Mouse (Mus musculus): ENCODE data around the gene Pccb. TPM values are rescaled to one million over a fixed set of nuclear protein-coding genes. Genes with fewer than 3 reads are reported as not detected.

Pccb gene
- polyA plus RNA-seq, 1 experiment from 2014 or later = 19.1 TPM

- no peak overlapping the region for H3K4me2 ChIP-seq (replicated peaks)
- 92% methylated on average over 4 of the region's 4 CpGs for WGBS
- H3K36me3 ChIP-seq = peaks cover 4% of the 10 kb centered on the region; the same call in 1 of the 2 replicates
- no peak overlapping the region for H3K4me3 ChIP-seq
- H3K27ac ChIP-seq (replicated peaks) = no peak overlapping the region
- no peaks in the 10 kb centered on the region for H3K27me3 ChIP-seq
- no peak for ATAC-seq (ENCODE audit: low FRiP score, low read depth)
- no peak overlapping the region for H3K9ac ChIP-seq (replicated peaks)
- H3K9me3 ChIP-seq = peaks cover 4% of the 10 kb centered on the region; the same call in 1 of the 2 replicates
- no peaks in the 10 kb centered on the region for H3K4me1 ChIP-seq
Observed at GRCm38 (mm10) chr9:101002053-101002452, 32.6 kb downstream of the Pccb start.

DNA sequence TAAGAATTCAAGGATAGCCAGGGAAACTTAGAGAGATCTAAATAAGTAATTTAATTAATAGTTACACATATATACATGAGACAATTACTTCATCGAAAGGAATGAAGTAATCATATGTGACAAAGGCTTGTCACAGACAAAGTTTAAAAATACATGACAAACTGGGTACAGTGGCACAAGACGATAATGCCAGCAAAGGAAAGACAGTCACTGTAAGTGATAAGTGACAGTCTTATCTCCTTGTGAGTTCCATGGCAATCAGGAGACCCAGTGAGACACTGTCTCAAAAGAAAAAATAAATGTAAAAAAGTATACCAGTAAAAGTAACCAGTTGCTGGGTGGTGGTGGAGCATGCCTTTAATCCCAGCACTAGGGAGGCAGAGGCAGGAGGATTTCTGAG, 37.6 kb downstream of the Pccb start:
- H3K4me1 ChIP-seq = no peaks in the 10 kb centered on the region
- no peaks in the 10 kb centered on the region for H3K27me3 ChIP-seq
- H3K9me3 ChIP-seq = no peaks in the 10 kb centered on the region
- no peak overlapping the region for H3K4me3 ChIP-seq
- H3K9ac ChIP-seq (replicated peaks) = no peak overlapping the region
- H3K36me3 ChIP-seq = peaks cover 17% of the 10 kb centered on the region
- ATAC-seq (ENCODE audit: low FRiP score, low read depth) = no peak
- H3K4me2 ChIP-seq (replicated peaks) = no peak overlapping the region
- no peak overlapping the region for H3K27ac ChIP-seq (replicated peaks)
- 98% methylated on average over 2 of the region's 2 CpGs for WGBS

DNA sequence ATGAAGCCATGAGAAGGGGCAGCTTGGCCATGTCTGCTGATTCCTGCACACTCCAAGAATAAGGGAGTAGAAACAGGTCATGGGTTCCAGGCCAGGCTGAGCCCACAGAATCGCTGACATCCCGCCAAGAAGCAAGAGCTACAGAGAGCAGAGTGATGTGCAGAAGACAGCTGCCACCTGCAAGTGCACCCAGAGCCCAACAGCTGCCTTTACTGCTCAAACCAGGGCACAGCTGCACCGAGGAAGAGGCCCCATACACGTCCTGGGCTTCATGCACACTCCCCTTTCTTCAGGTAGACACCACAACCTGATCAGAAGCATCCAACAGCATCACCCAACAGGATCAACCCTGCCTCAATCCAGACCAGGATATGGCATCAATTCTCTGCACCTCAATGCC, 40.8 kb downstream of the Pccb start:
- no peak for ATAC-seq (ENCODE audit: low FRiP score, low read depth)
- 83% methylated on average over 4 of the region's 4 CpGs for WGBS
- H3K36me3 ChIP-seq = peaks cover 19% of the 10 kb centered on the region

GRCm38 (mm10) chr9:100992191-100992590, 42.5 kb downstream of the Pccb start:
- H3K4me3 ChIP-seq = no peak overlapping the region
- no peak overlapping the region for H3K4me2 ChIP-seq (replicated peaks)
- H3K9ac ChIP-seq (replicated peaks) = no peak overlapping the region
- H3K4me1 ChIP-seq = no peaks in the 10 kb centered on the region
- H3K27me3 ChIP-seq = no peaks in the 10 kb centered on the region
- 93% methylated on average over 2 of the region's 2 CpGs for WGBS
- no peaks in the 10 kb centered on the region for H3K9me3 ChIP-seq
- ATAC-seq (ENCODE audit: low FRiP score, low read depth) = no peak
- peaks cover 18% of the 10 kb centered on the region for H3K36me3 ChIP-seq
- no peak overlapping the region for H3K27ac ChIP-seq (replicated peaks)

More for the DNA sequence above, 40.8 kb downstream of the Pccb start:
- Histone ChIP-seq H3K9ac (replicated peaks) (no peak overlapping the region), H3K9me3 (no peaks in the 10 kb centered on the region), H3K4me2 (replicated peaks) (no peak overlapping the region), H3K27me3 (no peaks in the 10 kb centered on the region), H3K4me3 (no peak overlapping the region), H3K4me1 (no peaks in the 10 kb centered on the region), H3K27ac (replicated peaks) (no peak overlapping the region)

- no peak overlapping the region for H3K9ac ChIP-seq (replicated peaks)
- 99% methylated on average over 2 of the region's 2 CpGs for WGBS
Observed at GRCm38 (mm10) chr9:100991321-100991720, 43.4 kb downstream of the Pccb start.

DNA sequence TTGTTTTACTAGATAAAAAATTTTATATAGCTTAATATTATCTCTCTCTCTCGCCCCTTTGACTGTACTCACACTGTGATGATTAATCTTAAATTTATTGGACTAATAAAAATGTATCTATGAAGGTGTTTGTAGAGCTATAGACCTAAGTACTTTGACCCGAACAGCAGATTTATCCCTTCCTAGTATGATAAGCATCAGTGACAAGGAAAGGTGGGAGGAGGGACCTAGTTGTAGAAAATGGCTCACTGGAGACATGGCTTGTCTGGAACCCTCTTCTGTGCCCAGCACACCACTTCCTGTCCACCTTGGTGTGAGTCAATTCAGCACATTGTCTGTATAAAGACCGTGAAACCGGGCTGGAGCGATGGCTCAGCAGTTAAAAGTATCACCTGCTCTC, 44.1 kb downstream of the Pccb start:
- Histone ChIP-seq H3K4me2 (replicated peaks) (no peak overlapping the region), H3K27me3 (no peaks in the 10 kb centered on the region), H3K4me1 (no peaks in the 10 kb centered on the region), H3K9me3 (no peaks in the 10 kb centered on the region), H3K4me3 (no peak overlapping the region), H3K36me3 (peaks cover 16% of the 10 kb centered on the region), H3K9ac (replicated peaks) (no peak overlapping the region), H3K27ac (replicated peaks) (no peak overlapping the region)
- no peak for ATAC-seq (ENCODE audit: low FRiP score, low read depth)
- WGBS = 87% methylated on average over 5 of the region's 5 CpGs

More at GRCm38 (mm10) chr9:100991321-100991720, 43.4 kb downstream of the Pccb start:
- Histone ChIP-seq H3K9me3 (no peaks in the 10 kb centered on the region), H3K27ac (replicated peaks) (no peak overlapping the region), H3K4me2 (replicated peaks) (no peak overlapping the region), H3K27me3 (no peaks in the 10 kb centered on the region), H3K36me3 (peaks cover 18% of the 10 kb centered on the region), H3K4me3 (no peak overlapping the region), H3K4me1 (no peaks in the 10 kb centered on the region)
- ATAC-seq (ENCODE audit: low FRiP score, low read depth) = no peak

GRCm38 (mm10) chr9:100987850-100988249, 46.8 kb downstream of the Pccb start:
- Histone ChIP-seq H3K9ac (replicated peaks) (no peak overlapping the region), H3K36me3 (peaks cover 20% of the 10 kb centered on the region; the same call in 1 of the 2 replicates), H3K4me3 (no peak overlapping the region), H3K27me3 (no peaks in the 10 kb centered on the region), H3K4me2 (replicated peaks) (no peak overlapping the region), H3K4me1 (no peaks in the 10 kb centered on the region), H3K27ac (replicated peaks) (no peak overlapping the region), H3K9me3 (no peaks in the 10 kb centered on the region)
- ATAC-seq (ENCODE audit: low FRiP score, low read depth) = no peak
- WGBS = 94% methylated on average over 3 of the region's 3 CpGs

DNA sequence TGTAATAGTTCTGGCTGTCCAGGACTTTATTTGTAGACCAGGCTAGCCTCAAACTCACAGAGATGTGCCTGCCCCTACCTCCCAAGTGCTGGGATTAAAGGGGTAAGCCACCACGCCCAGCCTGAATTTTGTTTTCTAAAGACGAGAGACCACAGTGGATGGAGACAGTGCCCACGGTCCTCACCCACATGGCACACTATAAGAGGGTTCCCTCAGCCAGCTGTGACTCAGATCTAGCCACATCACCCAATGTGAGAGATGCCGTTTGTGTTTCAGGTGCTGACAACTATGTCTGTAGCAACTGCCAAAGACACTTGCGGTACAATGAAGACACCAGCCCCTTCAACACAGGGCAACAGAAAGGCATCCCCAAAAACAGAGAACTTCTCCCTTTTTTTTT, 47.7 kb downstream of the Pccb start:
- Histone ChIP-seq H3K36me3 (peaks cover 20% of the 10 kb centered on the region; the same call in 1 of the 2 replicates), H3K9me3 (no peaks in the 10 kb centered on the region), H3K4me1 (no peaks in the 10 kb centered on the region), H3K9ac (replicated peaks) (no peak overlapping the region), H3K4me3 (no peak overlapping the region), H3K4me2 (replicated peaks) (no peak overlapping the region), H3K27ac (replicated peaks) (no peak overlapping the region), H3K27me3 (no peaks in the 10 kb centered on the region)
- 94% methylated on average over 5 of the region's 5 CpGs for WGBS
- no peak for ATAC-seq (ENCODE audit: low FRiP score, low read depth)

GRCm38 (mm10) chr9:100984381-100985310, 50.1 kb downstream of the Pccb start:
- Histone ChIP-seq H3K4me3 (no peak overlapping the region), H3K4me2 (replicated peaks) (no peak overlapping the region), H3K9me3 (no peaks in the 10 kb centered on the region), H3K36me3 (peaks cover 18% of the 10 kb centered on the region; the same call in 1 of the 2 replicates), H3K27ac (replicated peaks) (no peak overlapping the region), H3K9ac (replicated peaks) (no peak overlapping the region), H3K4me1 (no peaks in the 10 kb centered on the region), H3K27me3 (no peaks in the 10 kb centered on the region)
- 96% methylated on average over 25 of the region's 25 CpGs for WGBS
- no peak for ATAC-seq (ENCODE audit: low FRiP score, low read depth)

DNA sequence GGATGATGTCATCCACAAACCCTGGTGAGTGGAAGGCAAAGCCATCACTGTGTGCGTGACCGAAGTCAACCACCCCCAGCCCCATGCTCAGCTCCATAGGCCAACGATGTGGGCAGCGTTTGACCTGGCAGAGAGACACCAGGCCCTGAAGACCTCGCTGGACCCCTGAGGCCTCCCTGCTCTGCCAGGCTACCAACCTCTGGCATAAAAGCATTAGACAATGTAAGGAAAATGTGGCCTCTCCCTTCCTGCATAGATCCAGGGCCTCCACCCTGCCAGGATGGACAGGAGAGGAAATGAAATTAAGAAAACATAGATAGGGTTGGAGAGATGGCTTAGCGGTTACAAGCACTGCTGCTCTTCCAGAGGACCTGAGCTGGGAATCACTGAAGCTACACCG, 51.9 kb downstream of the Pccb start:
- H3K4me1 ChIP-seq = no peaks in the 10 kb centered on the region
- no peak overlapping the region for H3K4me3 ChIP-seq
- H3K9ac ChIP-seq (replicated peaks) = no peak overlapping the region
- H3K9me3 ChIP-seq = no peaks in the 10 kb centered on the region
- H3K4me2 ChIP-seq (replicated peaks) = no peak overlapping the region
- WGBS = 88% methylated on average over 7 of the region's 7 CpGs
- no peak for ATAC-seq (ENCODE audit: low FRiP score, low read depth)
- peaks cover 15% of the 10 kb centered on the region; the same call in 1 of the 2 replicates for H3K36me3 ChIP-seq
- H3K27ac ChIP-seq (replicated peaks) = no peak overlapping the region
- H3K27me3 ChIP-seq = no peaks in the 10 kb centered on the region

DNA sequence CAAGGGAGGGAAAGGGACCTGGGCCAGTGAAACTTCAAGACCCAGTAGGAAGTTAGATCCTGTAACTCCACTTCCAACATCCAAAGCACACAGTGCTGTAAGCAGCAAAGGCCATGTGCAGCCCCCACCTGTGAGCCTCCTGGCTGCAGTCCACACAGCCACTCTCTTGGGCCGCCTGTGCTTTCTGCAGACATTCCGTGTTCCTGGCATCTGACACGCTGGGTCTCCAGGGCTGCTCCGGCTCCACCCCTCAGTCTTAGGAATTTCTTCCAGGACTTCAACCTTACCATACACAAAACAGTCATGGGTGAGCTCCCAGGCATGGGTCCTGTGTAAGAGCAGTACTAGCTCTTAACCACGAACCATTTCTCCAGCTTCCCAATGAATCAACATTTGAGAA, 55.4 kb downstream of the Pccb start:
- Histone ChIP-seq H3K4me3 (no peak overlapping the region), H3K9ac (replicated peaks) (no peak overlapping the region), H3K9me3 (no peaks in the 10 kb centered on the region), H3K27me3 (no peaks in the 10 kb centered on the region), H3K4me2 (replicated peaks) (no peak overlapping the region), H3K27ac (replicated peaks) (no peak overlapping the region), H3K36me3 (0 out of 2 replicates have a peak, but pooled peaks cover 3% of the 10 kb centered on the region), H3K4me1 (no peaks in the 10 kb centered on the region)
- WGBS = 89% methylated on average over 5 of the region's 5 CpGs
- ATAC-seq (ENCODE audit: low FRiP score, low read depth) = no peak

DNA sequence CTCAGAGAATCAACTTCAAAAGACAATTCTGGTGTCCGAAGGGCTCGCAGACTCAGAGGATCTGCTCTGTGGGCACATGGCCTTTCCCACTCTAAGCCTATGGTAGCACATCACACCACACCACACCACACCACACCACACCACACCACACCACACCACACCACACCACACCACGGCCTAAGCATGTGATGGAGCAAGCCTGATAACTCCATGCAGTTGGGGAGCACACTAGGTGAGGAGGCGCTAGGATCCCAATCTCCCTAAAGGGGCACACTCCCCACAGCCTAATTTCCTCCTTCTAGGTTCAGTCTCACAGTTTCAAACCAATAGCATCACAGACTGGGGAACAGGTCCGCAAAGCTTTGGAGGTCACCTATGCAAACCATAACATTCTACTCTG, 56.0 kb downstream of the Pccb start:
- WGBS = 91% methylated on average over 5 of the region's 5 CpGs
- Histone ChIP-seq H3K9ac (replicated peaks) (no peak overlapping the region), H3K27me3 (no peaks in the 10 kb centered on the region), H3K36me3 (no peaks in the 10 kb centered on the region), H3K4me1 (no peaks in the 10 kb centered on the region), H3K4me3 (no peak overlapping the region), H3K27ac (replicated peaks) (no peak overlapping the region), H3K9me3 (no peaks in the 10 kb centered on the region), H3K4me2 (replicated peaks) (no peak overlapping the region)
- no peak for ATAC-seq (ENCODE audit: low FRiP score, low read depth)
